In genomic region chr7:141228279-141229067, GRCm38 (mm10) we compare ENCODE assay signal across 8 mouse cellular contexts. TPM values are rescaled to one million over a fixed set of nuclear protein-coding genes. Genes with fewer than 3 reads are reported as not detected.
A peak's percentile ranks its signal among the peaks of the same experiment; 100 is the strongest.
DNase-seq lines count a peak whose midpoint lies in the region; ATAC-seq lines count a peak whose summit lies in the region.

Phrf1 (plus strand) TSS chr7:141228784.

- H3K9me3 ChIP-seq in forebrain, embryonic 11.5 days (ENCODE audit: control insufficient read depth, low read length): no peaks in the 10 kb centered on the region
- no peaks in the 10 kb centered on the region for H3K9me3 ChIP-seq in heart, embryonic 16.5 days (replicated peaks; ENCODE audit: control insufficient read depth, low read length)
- H3K9me3 ChIP-seq in liver, embryonic 15.5 days (replicated peaks): no peaks in the 10 kb centered on the region
- H3K9me3 ChIP-seq in neural tube, embryonic 12.5 days: no peaks in the 10 kb centered on the region; the same call in 1 of the 2 replicates

- H3K4me1 ChIP-seq in forebrain, embryonic 11.5 days (replicated peaks; ENCODE audit: control insufficient read depth, insufficient read depth, low read length): peaks cover 7% of the 10 kb centered on the region
- peaks cover 13% of the 10 kb centered on the region for H3K4me1 ChIP-seq in heart, embryonic 16.5 days (ENCODE audit: control insufficient read depth, insufficient read depth, low read length)
- peaks cover 26% of the 10 kb centered on the region for H3K4me1 ChIP-seq in liver, embryonic 15.5 days (replicated peaks)
- peaks cover 18% of the 10 kb centered on the region for H3K4me1 ChIP-seq in neural tube, embryonic 12.5 days

- peak; percentile 90 to 93 for DNase-seq in CD8-positive naive resting alpha-beta T cell, adult 2 months (ENCODE audit: low read depth in 2 of 2, low spot score in 2 of 2)
- peak; percentile 72 for DNase-seq in c-Kit-positive CD71-negative TER-119-negative erythroid progenitor cells, embryonic 14.5 days (ENCODE audit: low read depth)
- DNase-seq in forebrain, embryonic 11.5 days (ENCODE audit: low spot score): peak; percentile 98
- DNase-seq in kidney, postnatal 36 days: peak; percentile 87 to 95
- peak; percentile 91 for DNase-seq in telencephalon, adult 2 months (ENCODE audit: low read depth, low spot score)

- peak within 1 kb of the TSS; percentile 99 for H3K4me3 ChIP-seq in forebrain, embryonic 11.5 days (ENCODE audit: low read depth, low read length)
- peak within 1 kb of the TSS; percentile 98 for H3K4me3 ChIP-seq in heart, embryonic 16.5 days (ENCODE audit: low read length)
- H3K4me3 ChIP-seq in liver, embryonic 15.5 days (replicated peaks): peak within 1 kb of the TSS; percentile 71
- peak within 1 kb of the TSS; percentile 97 for H3K4me3 ChIP-seq in neural tube, embryonic 12.5 days

- peak within 1 kb of the TSS; percentile 98 for H3K4me2 ChIP-seq in forebrain, embryonic 11.5 days (ENCODE audit: low read depth, low read length, severe bottlenecking)
- H3K4me2 ChIP-seq in heart, embryonic 16.5 days (ENCODE audit: low read depth, low read length): peak within 1 kb of the TSS; percentile 93
- H3K4me2 ChIP-seq in liver, embryonic 15.5 days: peak within 1 kb of the TSS; percentile 72
- H3K4me2 ChIP-seq in neural tube, embryonic 12.5 days (replicated peaks): peak within 1 kb of the TSS; percentile 73

- no peaks in the 10 kb centered on the region for H3K27me3 ChIP-seq in forebrain, embryonic 11.5 days (ENCODE audit: control insufficient read depth, insufficient read depth, low read length)
- H3K27me3 ChIP-seq in heart, embryonic 16.5 days (ENCODE audit: control insufficient read depth, insufficient read depth, low read length): no peaks in the 10 kb centered on the region
- H3K27me3 ChIP-seq in liver, embryonic 15.5 days: no peaks in the 10 kb centered on the region
- H3K27me3 ChIP-seq in neural tube, embryonic 12.5 days (replicated peaks): no peaks in the 10 kb centered on the region

- H3K9ac ChIP-seq in forebrain, embryonic 11.5 days (ENCODE audit: low read length): peak within 1 kb of the TSS; percentile 97
- H3K9ac ChIP-seq in heart, embryonic 16.5 days (ENCODE audit: low read length): peak within 1 kb of the TSS; percentile 98
- H3K9ac ChIP-seq in liver, embryonic 15.5 days: peak within 1 kb of the TSS; percentile 85
- peak within 1 kb of the TSS; percentile 97 for H3K9ac ChIP-seq in neural tube, embryonic 12.5 days

- WGBS in forebrain, embryonic 11.5 days: under 1% methylated on average over 76 of the region's 76 CpGs
- WGBS in heart, embryonic 16.5 days: under 1% methylated on average over 76 of the region's 76 CpGs
- under 1% methylated on average over 76 of the region's 76 CpGs for WGBS in liver, embryonic 15.5 days (ENCODE audit: insufficient replicate concordance)
- under 1% methylated on average over 76 of the region's 76 CpGs for WGBS in neural tube, embryonic 12.5 days

- peak; percentile 92 for ATAC-seq in forebrain, embryonic 11.5 days (replicated peaks; ENCODE audit: low FRiP score)
- peak; percentile 88 for ATAC-seq in heart, embryonic 16.5 days (replicated peaks; ENCODE audit: extremely low read depth, insufficient read depth, low FRiP score)
- ATAC-seq in liver, embryonic 15.5 days (ENCODE audit: insufficient read depth): peak; percentile 90
- peak; percentile 89 for ATAC-seq in neural tube, embryonic 12.5 days (ENCODE audit: low FRiP score, low read depth)

- peak within 1 kb of the TSS; percentile 93 for H3K27ac ChIP-seq in forebrain, embryonic 11.5 days (ENCODE audit: low read depth, low read length)
- peak within 1 kb of the TSS; percentile 90 for H3K27ac ChIP-seq in heart, embryonic 16.5 days (ENCODE audit: low read length)
- peak within 1 kb of the TSS; percentile 91 for H3K27ac ChIP-seq in liver, embryonic 15.5 days (replicated peaks)
- H3K27ac ChIP-seq in neural tube, embryonic 12.5 days: peak within 1 kb of the TSS; percentile 65; the same call in 1 of the 2 replicates

- H3K36me3 ChIP-seq in forebrain, embryonic 11.5 days (ENCODE audit: control insufficient read depth, insufficient read depth, low read length): peaks cover 6% of the 10 kb centered on the region; the same call in 1 of the 2 replicates
- peaks cover 18% of the 10 kb centered on the region for H3K36me3 ChIP-seq in heart, embryonic 16.5 days (ENCODE audit: control insufficient read depth, insufficient read depth)
- H3K36me3 ChIP-seq in liver, embryonic 15.5 days (replicated peaks): peaks cover 31% of the 10 kb centered on the region
- peaks cover 28% of the 10 kb centered on the region for H3K36me3 ChIP-seq in neural tube, embryonic 12.5 days

RNA-seq across cellular contexts. Expression of gene Phrf1, which starts in this region (rescaled TPM):
- polyA plus RNA-seq in forebrain, embryonic 11.5 days (2014; fragmentation: Nextera tagmentation; extraction: Ambion mirVana): 99.6 and 102 TPM in 2 replicates
- polyA plus RNA-seq in heart, embryonic 16.5 days (2015; fragmentation: Nextera tagmentation; extraction: Ambion mirVana): 43.5 and 50.7 TPM in 2 replicates
- polyA plus RNA-seq in liver, embryonic 15.5 days (2015; fragmentation: Nextera tagmentation; extraction: Ambion mirVana): 26.7 and 32.6 TPM in 2 replicates
- 88.0 and 92.7 TPM in 2 replicates for polyA plus RNA-seq in neural tube, embryonic 12.5 days (2016; fragmentation: Nextera tagmentation; extraction: Ambion mirVana)

Comparison
In these comparisons a context has a peak if more than half of its experiments do, and no peak if none do; other contexts are left out.
1. Peak in every context shown above with its lines: DNase-seq, ATAC-seq, H3K4me3 ChIP-seq and H3K27ac ChIP-seq.